Mouse (Mus musculus): ENCODE results near the gene Ctrb1. TPM values are rescaled to one million over a fixed set of nuclear protein-coding genes. Genes with fewer than 3 reads are reported as not detected.
A peak's percentile ranks its signal among the peaks of the same experiment; 100 is the strongest.

The Ctrb1 gene
- polyA plus RNA-seq, 2 experiments: 0.10 TPM; not detected in 1

- Histone ChIP-seq H3K27me3 (ENCODE audit: control insufficient read depth, insufficient read depth, low read length) (no peaks in the 10 kb centered on the region), H3K9ac (ENCODE audit: low read depth, low read length, severe bottlenecking) (no peak overlapping the region), H3K4me1 (ENCODE audit: control insufficient read depth, insufficient read depth, low read length) (no peaks in the 10 kb centered on the region), H3K4me3 (replicated peaks; ENCODE audit: low read length) (no peak overlapping the region), H3K4me2 (replicated peaks; ENCODE audit: low read depth, low read length, severe bottlenecking) (no peak overlapping the region), H3K27ac (replicated peaks; ENCODE audit: low read depth, low read length) (no peak overlapping the region), H3K9me3 (ENCODE audit: control insufficient read depth, low read length) (no peaks in the 10 kb centered on the region), H3K36me3 (ENCODE audit: control insufficient read depth, insufficient read depth, low read length) (no peaks in the 10 kb centered on the region)
- no peak for TF ChIP-seq POLR2A (IDR thresholded peaks at IDR 0.05; ENCODE audit: borderline replicate concordance, extremely low read depth, insufficient read depth, insufficient read length)
- ATAC-seq (ENCODE audit: low FRiP score, low read depth): no peak
- no peak for DNase-seq (ENCODE audit: low spot score)
- 84% methylated on average over 3 of the region's 3 CpGs for WGBS
Measured at GRCm38 (mm10) chr8:111700201-111700600, 9.4 kb upstream of the Ctrb1 start.

DNA sequence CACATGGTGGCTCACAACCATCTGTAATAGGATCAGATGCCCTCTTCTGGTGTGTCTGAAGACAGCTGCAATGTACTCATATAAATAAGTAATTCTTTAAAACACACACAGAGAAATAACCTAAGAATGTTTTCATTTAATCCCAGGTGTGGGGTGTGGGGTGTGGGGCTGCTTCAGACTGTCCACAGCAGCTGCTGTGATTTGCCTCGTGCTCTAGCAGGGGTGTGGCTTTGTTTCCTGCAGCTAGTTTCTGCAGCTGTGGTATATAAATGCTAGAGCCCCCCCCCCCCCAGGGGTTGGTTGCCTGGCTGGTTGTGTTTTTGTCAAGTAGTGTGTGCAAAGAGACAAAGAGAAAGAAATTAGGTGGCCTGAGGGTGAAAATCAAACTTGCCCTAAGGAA, 8.2 kb upstream of the Ctrb1 start:
- H3K9ac ChIP-seq (ENCODE audit: low read depth, low read length, severe bottlenecking): no peak overlapping the region
- no peak overlapping the region for H3K27ac ChIP-seq (replicated peaks; ENCODE audit: low read depth, low read length)
- no peaks in the 10 kb centered on the region for H3K9me3 ChIP-seq (ENCODE audit: control insufficient read depth, low read length)
- H3K4me3 ChIP-seq (replicated peaks; ENCODE audit: low read length): no peak overlapping the region
- H3K27me3 ChIP-seq (ENCODE audit: control insufficient read depth, insufficient read depth, low read length): no peaks in the 10 kb centered on the region
- DNase-seq (ENCODE audit: low spot score) (no peak), ATAC-seq (ENCODE audit: low FRiP score, low read depth) (no peak)
- no peaks in the 10 kb centered on the region for H3K4me1 ChIP-seq (ENCODE audit: control insufficient read depth, insufficient read depth, low read length)
- no peak for TF ChIP-seq POLR2A (IDR thresholded peaks at IDR 0.05; ENCODE audit: borderline replicate concordance, extremely low read depth, insufficient read depth, insufficient read length)
- H3K4me2 ChIP-seq (replicated peaks; ENCODE audit: low read depth, low read length, severe bottlenecking): no peak overlapping the region
- H3K36me3 ChIP-seq (ENCODE audit: control insufficient read depth, insufficient read depth, low read length): no peaks in the 10 kb centered on the region
- 0% methylated on average over 1 of the region's 1 CpGs for WGBS

DNA sequence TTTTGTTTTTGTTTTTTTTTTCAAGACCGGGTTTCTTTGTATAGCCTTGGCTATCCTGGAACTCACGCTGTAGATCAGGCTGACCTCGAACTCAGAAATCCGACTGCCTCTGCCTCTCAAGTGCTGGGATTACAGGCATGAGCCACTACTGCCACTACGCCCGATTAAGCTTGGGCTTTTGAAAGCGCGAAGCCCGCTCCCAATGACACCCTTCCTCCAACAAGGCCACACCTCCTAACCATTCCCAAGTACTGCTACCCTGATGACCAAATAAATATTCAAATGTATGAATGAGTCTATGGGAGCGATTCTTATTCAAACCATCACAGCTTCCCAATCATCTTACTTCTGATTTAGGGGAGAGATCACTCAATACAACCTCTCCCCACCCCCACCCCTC, 6.8 kb upstream of the Ctrb1 start:
- ATAC-seq (ENCODE audit: low FRiP score, low read depth): no peak
- no peak overlapping the region for H3K27ac ChIP-seq (replicated peaks; ENCODE audit: low read depth, low read length)

DNA sequence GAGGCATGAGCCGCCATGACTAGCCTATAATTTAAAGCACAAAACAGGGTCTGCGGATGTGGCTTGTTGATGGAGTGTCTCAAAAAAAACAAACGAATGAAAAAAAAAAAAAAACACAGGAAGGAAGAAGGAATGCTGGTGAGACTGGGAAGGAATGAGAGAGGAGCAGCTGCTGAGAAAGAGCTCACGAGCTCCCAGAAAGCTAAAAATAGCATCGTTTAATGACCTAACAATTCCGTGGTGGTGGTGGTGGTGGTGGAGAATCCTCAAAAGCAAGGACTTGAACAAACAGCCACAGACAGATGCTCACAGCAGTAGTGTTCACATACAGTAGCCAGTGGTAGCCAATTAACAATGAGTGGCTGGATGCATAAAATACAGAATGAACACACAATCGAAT, 4.6 kb upstream of the Ctrb1 start:
- 62% methylated on average over 7 of the region's 7 CpGs for WGBS
- ATAC-seq (ENCODE audit: low FRiP score, low read depth): no peak
- DNase-seq (ENCODE audit: low spot score): no peak
- H3K4me2 ChIP-seq (replicated peaks; ENCODE audit: low read depth, low read length, severe bottlenecking): no peak overlapping the region
- no peak for TF ChIP-seq POLR2A (IDR thresholded peaks at IDR 0.05; ENCODE audit: borderline replicate concordance, extremely low read depth, insufficient read depth, insufficient read length)
- H3K27me3 ChIP-seq (ENCODE audit: control insufficient read depth, insufficient read depth, low read length): no peaks in the 10 kb centered on the region
- H3K4me1 ChIP-seq (ENCODE audit: control insufficient read depth, insufficient read depth, low read length): no peaks in the 10 kb centered on the region
- H3K36me3 ChIP-seq (ENCODE audit: control insufficient read depth, insufficient read depth, low read length): no peaks in the 10 kb centered on the region
- no peak overlapping the region for H3K4me3 ChIP-seq (replicated peaks; ENCODE audit: low read length)
- H3K9me3 ChIP-seq (ENCODE audit: control insufficient read depth, low read length): no peaks in the 10 kb centered on the region
- no peak overlapping the region for H3K27ac ChIP-seq (replicated peaks; ENCODE audit: low read depth, low read length)
- no peak overlapping the region for H3K9ac ChIP-seq (ENCODE audit: low read depth, low read length, severe bottlenecking)

More for the DNA sequence above, 6.8 kb upstream of the Ctrb1 start:
- TF ChIP-seq POLR2A (IDR thresholded peaks at IDR 0.05; ENCODE audit: borderline replicate concordance, extremely low read depth, insufficient read depth, insufficient read length): no peak
- no peak for DNase-seq (ENCODE audit: low spot score)
- Histone ChIP-seq H3K4me2 (replicated peaks; ENCODE audit: low read depth, low read length, severe bottlenecking) (no peak overlapping the region), H3K4me3 (replicated peaks; ENCODE audit: low read length) (no peak overlapping the region), H3K9me3 (ENCODE audit: control insufficient read depth, low read length) (no peaks in the 10 kb centered on the region), H3K4me1 (ENCODE audit: control insufficient read depth, insufficient read depth, low read length) (no peaks in the 10 kb centered on the region), H3K9ac (ENCODE audit: low read depth, low read length, severe bottlenecking) (no peak overlapping the region), H3K27me3 (ENCODE audit: control insufficient read depth, insufficient read depth, low read length) (no peaks in the 10 kb centered on the region), H3K36me3 (ENCODE audit: control insufficient read depth, insufficient read depth, low read length) (no peaks in the 10 kb centered on the region)
- WGBS: 80% methylated on average over 10 of the region's 10 CpGs

- Histone ChIP-seq H3K4me3 (replicated peaks; ENCODE audit: low read length) (no peak overlapping the region), H3K4me2 (replicated peaks; ENCODE audit: low read depth, low read length, severe bottlenecking) (no peak overlapping the region), H3K9ac (ENCODE audit: low read depth, low read length, severe bottlenecking) (no peak overlapping the region), H3K27me3 (ENCODE audit: control insufficient read depth, insufficient read depth, low read length) (no peaks in the 10 kb centered on the region), H3K9me3 (ENCODE audit: control insufficient read depth, low read length) (no peaks in the 10 kb centered on the region), H3K36me3 (ENCODE audit: control insufficient read depth, insufficient read depth, low read length) (no peaks in the 10 kb centered on the region), H3K4me1 (ENCODE audit: control insufficient read depth, insufficient read depth, low read length) (no peaks in the 10 kb centered on the region), H3K27ac (replicated peaks; ENCODE audit: low read depth, low read length) (no peak overlapping the region)
- DNase-seq (ENCODE audit: low spot score) (peak; percentile 54), ATAC-seq (ENCODE audit: low FRiP score, low read depth) (peak; percentile 88)
- no peak for TF ChIP-seq POLR2A (IDR thresholded peaks at IDR 0.05; ENCODE audit: borderline replicate concordance, extremely low read depth, insufficient read depth, insufficient read length)
- 28% methylated on average over 6 of the region's 6 CpGs for WGBS
Measured at GRCm38 (mm10) chr8:111693261-111693741, 2.5 kb upstream of the Ctrb1 start.

DNA sequence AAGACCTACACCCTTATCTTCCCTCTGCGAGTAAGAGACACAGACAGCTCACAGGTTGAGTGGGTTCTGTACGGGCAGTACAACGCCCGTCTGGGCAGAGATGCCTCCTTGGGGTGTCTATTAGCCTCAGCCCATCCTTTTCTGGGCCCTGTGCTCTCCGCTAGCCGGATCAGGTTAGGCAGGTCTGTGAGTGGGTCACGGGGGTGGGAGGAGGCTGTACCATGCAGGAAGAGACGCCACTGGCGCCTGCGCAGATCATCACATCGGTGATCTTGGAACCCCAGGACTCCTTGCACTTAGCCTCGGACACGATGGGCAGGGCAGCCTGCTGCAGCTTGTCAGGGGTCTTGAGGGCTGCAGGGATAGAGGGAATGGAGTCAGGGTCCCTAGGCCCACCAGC, 3.9 kb downstream of the Ctrb1 start:
- no peak for TF ChIP-seq POLR2A (IDR thresholded peaks at IDR 0.05; ENCODE audit: borderline replicate concordance, extremely low read depth, insufficient read depth, insufficient read length)
- Histone ChIP-seq H3K9ac (ENCODE audit: low read depth, low read length, severe bottlenecking) (no peak overlapping the region), H3K9me3 (ENCODE audit: control insufficient read depth, low read length) (no peaks in the 10 kb centered on the region), H3K4me1 (ENCODE audit: control insufficient read depth, insufficient read depth, low read length) (no peaks in the 10 kb centered on the region), H3K4me3 (replicated peaks; ENCODE audit: low read length) (no peak overlapping the region), H3K4me2 (replicated peaks; ENCODE audit: low read depth, low read length, severe bottlenecking) (no peak overlapping the region), H3K27me3 (ENCODE audit: control insufficient read depth, insufficient read depth, low read length) (no peaks in the 10 kb centered on the region), H3K36me3 (ENCODE audit: control insufficient read depth, insufficient read depth, low read length) (no peaks in the 10 kb centered on the region), H3K27ac (replicated peaks; ENCODE audit: low read depth, low read length) (no peak overlapping the region)
- ATAC-seq (ENCODE audit: low FRiP score, low read depth) (no peak), DNase-seq (ENCODE audit: low spot score) (no peak)
- 84% methylated on average over 13 of the region's 13 CpGs for WGBS
